Mouse (Mus musculus): Measurements from ENCODE around the gene Pabpn1. TPM values are rescaled to one million over a fixed set of nuclear protein-coding genes. Genes with fewer than 3 reads are reported as not detected.
"Not testable (repeated sequence)": the region's sequence is repeated elsewhere in the genome, so short reads cannot be mapped to it uniquely, and the experiment has no call there.

Pabpn1 gene
- polyA plus RNA-seq, 1 experiment = 429 TPM

DNA sequence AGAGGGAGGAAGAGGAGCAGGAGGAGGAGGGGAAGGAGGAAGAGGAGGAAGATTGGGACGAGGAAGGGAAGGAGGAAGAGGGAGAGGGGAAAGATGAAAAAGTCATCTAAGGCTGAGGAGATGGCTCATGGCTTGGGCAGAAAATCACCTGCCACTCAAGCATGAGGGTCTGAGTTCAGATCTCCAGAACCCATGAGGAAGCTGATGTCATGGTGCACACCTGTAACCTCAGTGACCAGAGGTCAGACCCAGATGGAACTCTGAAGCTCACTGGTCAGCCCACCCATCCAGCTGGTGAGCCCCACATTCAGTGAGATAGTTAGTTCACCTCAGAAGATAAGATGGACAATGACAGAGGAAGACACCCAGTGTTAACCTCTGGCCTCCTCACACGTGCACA lies 52.6 kb downstream of the Pabpn1 start:
- Histone ChIP-seq H3K27me3 (ENCODE audit: control insufficient read depth, insufficient read depth, low read length) (no peaks in the 10 kb centered on the region), H3K4me3 (ENCODE audit: control insufficient read depth, low read depth, low read length) (no peak overlapping the region), H3K4me1 (ENCODE audit: control insufficient read depth, insufficient read depth, low read length) (peaks cover 1% of the 10 kb centered on the region; the same call in 1 of the 2 replicates), H3K27ac (ENCODE audit: control insufficient read depth, insufficient read depth, low read depth, low read length) (no peak overlapping the region), H3K36me3 (ENCODE audit: control insufficient read depth, insufficient read depth, low read length) (no peaks in the 10 kb centered on the region)
- TF ChIP-seq POLR2A (IDR thresholded peaks at IDR 0.05; ENCODE audit: control insufficient read depth, low read depth, low read length) (no peak), CTCF (IDR thresholded peaks at IDR 0.05; ENCODE audit: control insufficient read depth, insufficient read depth, insufficient replicate concordance, low read depth, low read length) (no peak)

DNA sequence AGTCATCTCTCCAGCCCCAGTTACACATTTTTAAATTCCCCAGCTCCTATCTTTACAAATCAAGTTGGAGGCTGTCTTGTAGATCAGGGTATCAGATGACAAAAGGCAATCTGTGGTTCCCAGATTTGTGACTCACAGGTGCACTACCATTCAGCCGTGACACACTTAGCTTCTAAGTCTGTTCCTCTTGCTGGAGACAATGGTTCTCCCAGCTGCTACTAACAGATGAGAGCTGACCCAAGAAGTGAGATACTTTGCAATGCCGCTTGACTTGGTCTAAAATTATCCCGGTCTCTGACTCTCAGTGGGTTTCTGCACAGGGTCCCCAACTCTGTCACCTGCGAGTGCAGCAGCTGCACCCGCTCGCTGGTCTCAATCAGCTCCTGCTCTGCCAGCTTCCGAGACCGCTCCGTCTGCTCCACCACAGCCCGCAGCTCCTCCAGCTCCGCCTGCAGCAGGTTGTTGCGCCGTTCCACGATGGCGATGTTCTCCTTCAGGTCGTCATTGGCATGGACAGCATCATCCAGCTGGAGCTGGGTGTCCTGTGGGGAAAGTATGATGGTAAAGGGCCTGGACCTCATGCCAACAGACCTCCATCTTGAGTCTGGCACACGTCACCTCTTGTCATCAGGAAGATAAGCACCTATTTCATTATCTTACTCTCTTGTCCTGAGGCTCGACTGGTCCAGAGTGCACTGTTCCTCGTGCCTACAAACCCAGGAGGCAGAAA lies 53.8 kb downstream of the Pabpn1 start:
- peaks cover 6% of the 10 kb centered on the region; the same call in 1 of the 2 replicates for H3K4me1 ChIP-seq (ENCODE audit: control insufficient read depth, insufficient read depth, low read length)
- H3K36me3 ChIP-seq (ENCODE audit: control insufficient read depth, insufficient read depth, low read length) = no peaks in the 10 kb centered on the region
- TF ChIP-seq CTCF (IDR thresholded peaks at IDR 0.05; ENCODE audit: control insufficient read depth, insufficient read depth, insufficient replicate concordance, low read depth, low read length) = no peak
- no peak for TF ChIP-seq POLR2A (IDR thresholded peaks at IDR 0.05; ENCODE audit: control insufficient read depth, low read depth, low read length)
- H3K27ac ChIP-seq (ENCODE audit: control insufficient read depth, insufficient read depth, low read depth, low read length) = no peak overlapping the region
- no peaks in the 10 kb centered on the region for H3K27me3 ChIP-seq (ENCODE audit: control insufficient read depth, insufficient read depth, low read length)
- no peak overlapping the region for H3K4me3 ChIP-seq (ENCODE audit: control insufficient read depth, low read depth, low read length)

DNA sequence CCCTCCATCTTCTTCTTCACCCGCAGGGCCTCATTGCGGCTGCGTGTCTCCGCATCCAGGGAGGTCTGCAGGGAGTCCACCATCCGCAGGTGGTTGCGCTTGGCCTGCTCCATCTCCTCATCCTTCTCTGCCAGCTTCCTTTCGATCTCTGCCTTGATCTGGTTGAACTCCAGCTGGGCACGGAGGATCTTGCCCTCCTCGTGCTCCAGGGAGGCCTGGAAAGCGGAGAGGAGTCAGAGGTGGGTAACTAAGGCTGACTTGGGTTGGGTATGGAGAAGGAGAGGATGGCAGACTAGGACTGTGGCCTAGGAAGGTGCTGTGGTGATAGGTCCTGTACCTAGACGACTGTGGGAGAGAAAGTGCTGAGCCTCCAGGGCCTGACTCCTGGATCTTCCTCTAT lies 54.7 kb downstream of the Pabpn1 start:
- H3K27me3 ChIP-seq (ENCODE audit: control insufficient read depth, insufficient read depth, low read length); H3K36me3 ChIP-seq (ENCODE audit: control insufficient read depth, insufficient read depth, low read length); H3K4me1 ChIP-seq (ENCODE audit: control insufficient read depth, insufficient read depth, low read length); H3K27ac ChIP-seq (ENCODE audit: control insufficient read depth, insufficient read depth, low read depth, low read length); H3K4me3 ChIP-seq (ENCODE audit: control insufficient read depth, low read depth, low read length): not testable (repeated sequence)

Other genes with a start within 250 kb of the Pabpn1 start
- gene 1700123O20Rik, start 206.3 kb upstream of the Pabpn1 start, polyA plus RNA-seq (2012; rRNA removed) = 38.6 and 47.0 TPM in 2 replicates
- 117 and 121 TPM in 2 replicates for gene Acin1, start 205.6 kb upstream of the Pabpn1 start, polyA plus RNA-seq (2012; rRNA removed)
- gene Gm29776, start 193.7 kb upstream of the Pabpn1 start, polyA plus RNA-seq (2012; rRNA removed) = 0.22 and 0.32 TPM in 2 replicates
- 0.22 and 0.32 TPM in 2 replicates for gene Cebpe, start 180.3 kb upstream of the Pabpn1 start, polyA plus RNA-seq (2012; rRNA removed)
- gene Slc7a8, start 110.6 kb upstream of the Pabpn1 start, polyA plus RNA-seq (2012; rRNA removed) = 18.8 and 27.5 TPM in 2 replicates
- gene Rnf212b, start 78.4 kb upstream of the Pabpn1 start, polyA plus RNA-seq (2012; rRNA removed) = 9.1 and 9.5 TPM in 2 replicates
- 94.0 and 97.4 TPM in 2 replicates for gene Homez, start 21.5 kb upstream of the Pabpn1 start, polyA plus RNA-seq (2012; rRNA removed)
- gene Ppp1r3e, start 14.9 kb upstream of the Pabpn1 start, polyA plus RNA-seq (2012; rRNA removed) = 5.4 TPM in 2 replicates
- gene Bcl2l2, start 9.1 kb upstream of the Pabpn1 start, polyA plus RNA-seq (2012; rRNA removed) = 29.4 and 31.2 TPM in 2 replicates
- gene Gm20521, start 9.1 kb upstream of the Pabpn1 start, polyA plus RNA-seq (2012; rRNA removed) = 2.0 and 2.2 TPM in 2 replicates
- gene Slc22a17, start 20.6 kb downstream of the Pabpn1 start, polyA plus RNA-seq (2012; rRNA removed) = 27.3 and 27.8 TPM in 2 replicates
- gene Efs, start 33.6 kb downstream of the Pabpn1 start, polyA plus RNA-seq (2012; rRNA removed) = 1.6 and 1.7 TPM in 2 replicates
- not detected in 2 replicates for gene Il25, start 40.2 kb downstream of the Pabpn1 start, polyA plus RNA-seq (2012; rRNA removed)
- gene Cmtm5, start 43.8 kb downstream of the Pabpn1 start, polyA plus RNA-seq (2012; rRNA removed) = not detected in 2 replicates
- gene Myh6, start 74.4 kb downstream of the Pabpn1 start, polyA plus RNA-seq (2012; rRNA removed) = 0.40 and 1.4 TPM in 2 replicates
- gene Gm17428, start 84.4 kb downstream of the Pabpn1 start, polyA plus RNA-seq (2012; rRNA removed) = not detected in 2 replicates
- 0.75 and 1.9 TPM in 2 replicates for gene Myh7, start 102.1 kb downstream of the Pabpn1 start, polyA plus RNA-seq (2012; rRNA removed)
- gene Ngdn, start 123.0 kb downstream of the Pabpn1 start, polyA plus RNA-seq (2012; rRNA removed) = 10.6 and 13.1 TPM in 2 replicates
- gene Zfhx2, start 199.8 kb downstream of the Pabpn1 start, polyA plus RNA-seq (2012; rRNA removed) = 3.8 and 4.4 TPM in 2 replicates
- 4.6 and 4.9 TPM in 2 replicates for gene Thtpa, start 202.3 kb downstream of the Pabpn1 start, polyA plus RNA-seq (2012; rRNA removed)
- 3.0 and 4.0 TPM in 2 replicates for gene Ap1g2, start 214.1 kb downstream of the Pabpn1 start, polyA plus RNA-seq (2012; rRNA removed)
- gene Jph4, start 224.4 kb downstream of the Pabpn1 start, polyA plus RNA-seq (2012; rRNA removed) = 6.6 and 7.4 TPM in 2 replicates

Measured in testis, adult 2 months (tissue).